In the genomic region with DNA sequence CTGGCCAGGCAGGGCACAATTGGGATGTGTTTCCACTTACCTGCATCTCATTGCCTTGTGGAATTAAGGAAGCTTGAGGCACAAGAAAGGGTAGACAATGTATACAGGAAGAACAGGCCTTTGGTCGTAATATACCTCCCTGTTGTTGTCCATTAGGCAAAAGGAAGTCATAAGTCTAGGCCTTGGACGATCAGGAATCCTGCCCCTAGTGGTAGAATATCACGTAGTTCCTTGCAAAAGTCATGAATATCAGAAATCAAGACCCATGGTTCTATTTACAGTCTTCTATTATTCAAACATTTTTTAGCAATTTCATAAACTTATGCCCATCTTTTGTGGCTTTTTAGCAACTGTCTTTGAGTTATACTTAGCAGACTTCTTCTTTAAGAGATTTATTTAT, we compare ENCODE assay signal across 13 mouse cellular contexts.
DNase-seq lines count a peak whose midpoint lies in the region; ATAC-seq and TF ChIP-seq lines count a peak whose summit lies in the region.
"Had no signal": no experiment of that assay in that cellular context is flagged by ENCODE, and none has a peak within 500 bp of the region (broad histone marks: within the 10 kb centered on the region; RNA-seq: fewer than 3 reads in every experiment).

No protein-coding gene starts in this region.

- TF ChIP-seq CTCF in intestine, postnatal 0 days (IDR thresholded peaks at IDR 0.05; ENCODE audit: low read depth) = peak; percentile 59
- TF ChIP-seq CTCF in stomach, postnatal 0 days (IDR thresholded peaks at IDR 0.05; ENCODE audit: low read depth) = peak; percentile 55

- no peaks in the 10 kb centered on the region for H3K4me1 ChIP-seq in intestine, postnatal 0 days (replicated peaks; ENCODE audit: control insufficient read depth, insufficient read depth, low read length)
- no peaks in the 10 kb centered on the region for H3K4me1 ChIP-seq in intestine, embryonic 15.5 days (replicated peaks)
- no peaks in the 10 kb centered on the region for H3K4me1 ChIP-seq in stomach, postnatal 0 days (replicated peaks; ENCODE audit: control insufficient read depth, insufficient read depth)
- H3K4me1 ChIP-seq: limb, embryonic 10.5 days had no signal

- ATAC-seq in intestine, postnatal 0 days = no peak
- no peak for ATAC-seq in intestine, embryonic 15.5 days
- ATAC-seq in stomach, postnatal 0 days (ENCODE audit: low FRiP score, low TSS enrichment) = no peak

- no peak for TF ChIP-seq EP300 in stomach, postnatal 0 days (optimal IDR thresholded peaks at IDR 0.05)

- H3K9ac ChIP-seq in intestine, postnatal 0 days (ENCODE audit: low read depth, low read length) = no peak overlapping the region
- H3K9ac ChIP-seq in intestine, embryonic 15.5 days = no peak overlapping the region
- no peak overlapping the region for H3K9ac ChIP-seq in stomach, postnatal 0 days (ENCODE audit: low read length)

- H3K27ac ChIP-seq in intestine, postnatal 0 days (ENCODE audit: low read depth, low read length) = no peak overlapping the region
- H3K27ac ChIP-seq in intestine, embryonic 15.5 days = no peak overlapping the region
- H3K27ac ChIP-seq in stomach, postnatal 0 days (replicated peaks) = no peak overlapping the region
- H3K27ac ChIP-seq: limb, embryonic 10.5 days had no signal

- H3K9me3 ChIP-seq in intestine, postnatal 0 days (ENCODE audit: control insufficient read depth) = no peaks in the 10 kb centered on the region
- no peaks in the 10 kb centered on the region for H3K9me3 ChIP-seq in intestine, embryonic 15.5 days
- H3K9me3 ChIP-seq in stomach, postnatal 0 days (ENCODE audit: control insufficient read depth, low read length) = no peaks in the 10 kb centered on the region
- H3K9me3 ChIP-seq: limb, embryonic 10.5 days had no signal

- no peaks in the 10 kb centered on the region for H3K27me3 ChIP-seq in intestine, postnatal 0 days (replicated peaks; ENCODE audit: control insufficient read depth, insufficient read depth, low read length)
- H3K27me3 ChIP-seq in intestine, embryonic 15.5 days (replicated peaks) = no peaks in the 10 kb centered on the region
- H3K27me3 ChIP-seq in stomach, postnatal 0 days (ENCODE audit: control insufficient read depth, insufficient read depth, low read length) = no peaks in the 10 kb centered on the region

- 65% methylated on average over 3 of the region's 3 CpGs for WGBS in intestine, postnatal 0 days
- 59% methylated on average over 3 of the region's 3 CpGs for WGBS in intestine, embryonic 15.5 days
- WGBS in stomach, postnatal 0 days = 57% methylated on average over 3 of the region's 3 CpGs

- no peak overlapping the region for H3K4me2 ChIP-seq in intestine, postnatal 0 days (replicated peaks; ENCODE audit: low read depth)
- no peak overlapping the region for H3K4me2 ChIP-seq in intestine, embryonic 15.5 days (replicated peaks)
- H3K4me2 ChIP-seq in stomach, postnatal 0 days (replicated peaks; ENCODE audit: low read depth) = no peak overlapping the region

- H3K36me3 ChIP-seq in intestine, postnatal 0 days (ENCODE audit: control insufficient read depth, insufficient read depth) = no peaks in the 10 kb centered on the region
- no peaks in the 10 kb centered on the region for H3K36me3 ChIP-seq in intestine, embryonic 15.5 days
- H3K36me3 ChIP-seq in stomach, postnatal 0 days (ENCODE audit: control insufficient read depth, insufficient read depth, low read length) = no peaks in the 10 kb centered on the region
- H3K36me3 ChIP-seq: limb, embryonic 10.5 days had no signal

- intact Hi-C loops in heart, postnatal 14 days (cut with DNase I) = no loop called here

- peak; percentile 28 for DNase-seq in retina, embryonic 14.5 days (ENCODE audit: low spot score)
- DNase-seq in retina, postnatal 1 day = no peak
- peak; percentile 50 for DNase-seq in ZHBTc4 (ENCODE audit: low read depth, low spot score)
- DNase-seq in stomach, postnatal 0 days (ENCODE audit: low spot score) = no peak
- DNase-seq in adrenal gland, adult 18-20 months (ENCODE audit: low spot score in 2 of 2) = no peak
- DNase-seq in heart, postnatal 14 days = no peak
- DNase-seq: adrenal gland, adult 8-10 months; cerebellum, adult 11 months; heart, postnatal 4 days; kidney, adult 9 months had no signal

- no peak overlapping the region for H3K4me3 ChIP-seq in intestine, postnatal 0 days (ENCODE audit: low read depth, low read length)
- H3K4me3 ChIP-seq in intestine, embryonic 15.5 days (replicated peaks) = no peak overlapping the region
- no peak overlapping the region for H3K4me3 ChIP-seq in stomach, postnatal 0 days (ENCODE audit: low read depth, low read length)
- H3K4me3 ChIP-seq: limb, embryonic 10.5 days had no signal

Comparison
In these comparisons a context has a peak if more than half of its experiments do, and no peak if none do; other contexts are left out.
1. DNase-seq: peak in retina, embryonic 14.5 days (single experiment) and ZHBTc4 (single experiment); none in retina, postnatal 1 day (single experiment), stomach, postnatal 0 days (single experiment), adrenal gland, adult 18-20 months (0 of 2) and heart, postnatal 14 days (0 of 2).